Mouse (Mus musculus) heart, embryonic 14.5 days (tissue): Measurements from ENCODE around the gene Ptp4a2. TPM values are rescaled to one million over a fixed set of nuclear protein-coding genes. Genes with fewer than 3 reads are reported as not detected.

Source experiments
- ATAC-seq: fragments of 200-750 bp; cut with Nextera tagmentation; 2 replicates; pipeline ENCODE4 v1.8.0; 2017; ENCODE audit warnings: low read depth, moderate TSS enrichment; ENCODE audit not compliant: insufficient number of reproducible peaks, insufficient read depth, low FRiP score
- H3K27ac ChIP-seq, 2 experiments: fragments of 200-500 bp in 1 of 2; fragments of 300-500 bp in 1 of 2; sonication (generic) in 1 of 2; replicated peaks in 1 of 2; 2 replicates each; pipeline ENCODE4 v1.5.1; 2012 to 2014; ENCODE audit warnings: low read depth in 2 of 2, low read length in 2 of 2, control low read depth in 1 of 2, mild to moderate bottlenecking in 1 of 2, mixed read lengths in 1 of 2; ENCODE audit not compliant: control insufficient read depth in 1 of 2, insufficient read depth in 1 of 2
- H3K27me3 ChIP-seq: fragments of 300-500 bp; sonication (generic); 2 replicates; pipeline ENCODE4 v1.6.1; 2014; ENCODE audit warnings: mild to moderate bottlenecking, low read length, control low read depth; ENCODE audit not compliant: control insufficient read depth, insufficient read depth
- H3K36me3 ChIP-seq: fragments of 300-500 bp; sonication (generic); 2 replicates; pipeline ENCODE4 v1.6.1; 2014; ENCODE audit warnings: mild to moderate bottlenecking, control low read depth, low read length, mixed read lengths; ENCODE audit not compliant: control insufficient read depth, insufficient read depth
- H3K4me1 ChIP-seq, 2 experiments: fragments of 200-500 bp in 1 of 2; fragments of 300-500 bp in 1 of 2; sonication (generic) in 1 of 2; 2 replicates each; pipeline ENCODE4 v1.6.1; 2012 to 2014; ENCODE audit warnings: low read length in 2 of 2, control low read depth in 1 of 2, mixed read lengths in 1 of 2; ENCODE audit not compliant: control insufficient read depth in 2 of 2, insufficient read depth in 2 of 2
- H3K4me2 ChIP-seq: fragments of 300-500 bp; sonication (generic); 2 replicates; pipeline ENCODE4 v1.6.1; 2014; ENCODE audit warnings: mild to moderate bottlenecking, low read length
- H3K4me3 ChIP-seq, 2 experiments: fragments of 200-500 bp in 1 of 2; fragments of 300-500 bp in 1 of 2; sonication (generic) in 1 of 2; 2 replicates each; pipeline ENCODE4 v1.5.1; 2012 to 2014; ENCODE audit warnings: low read length in 2 of 2, mild to moderate bottlenecking in 2 of 2, control low read depth in 1 of 2, low read depth in 1 of 2, moderate library complexity in 1 of 2; ENCODE audit not compliant: control insufficient read depth in 1 of 2, insufficient read depth in 1 of 2
- H3K9ac ChIP-seq: fragments of 300-500 bp; sonication (generic); 2 replicates; pipeline ENCODE4 v1.6.1; 2014; ENCODE audit warnings: mild to moderate bottlenecking, low read length
- H3K9me3 ChIP-seq: fragments of 300-500 bp; sonication (generic); 2 replicates; pipeline ENCODE4 v1.6.1; 2016; ENCODE audit warnings: low read length, control low read depth; ENCODE audit not compliant: control insufficient read depth
- WGBS: fragments of 180-500 bp; shearing (Covaris S2); extraction: QIAGEN DNeasy Blood & Tissue Kit; methylation state at CpG from one replicate; pipeline ENCODE4 v1.1.7; 2014; 5-methylcytosine and 5-hydroxymethylcytosine counted together
- polyA plus RNA-seq: library from polyadenylated mRNA; unstranded; fragments of >200 nt; fragmentation: Nextera tagmentation; extraction: Ambion mirVana; gene quantifications from 2 replicates; pipeline ENCODE4 v1.2.1, GENCODE M21; 2014

The Ptp4a2 gene
- polyA plus RNA-seq, 1 experiment from 2014 or later, result 362 TPM

- ATAC-seq, result no peak
- Histone ChIP-seq H3K27ac (peak overlapping the region in 1 of 2 experiments; percentile 51; a peak in 3 of 4 replicates), H3K27me3 (no peaks in the 10 kb centered on the region), H3K9me3 (no peaks in the 10 kb centered on the region), H3K4me2 (no peak overlapping the region), H3K4me3 (no peak overlapping the region), H3K36me3 (no peaks in the 10 kb centered on the region), H3K9ac (no peak overlapping the region), H3K4me1 (peaks cover 7 to 65% of the 10 kb centered on the region in 2 experiments)
- WGBS, result 74% methylated on average over 8 of the region's 8 CpGs
Observed at GRCm38 (mm10) chr4:129830343-129830944, 19.4 kb downstream of the Ptp4a2 start.

GRCm38 (mm10) chr4:129834581-129834980, 23.6 kb downstream of the Ptp4a2 start:
- H3K9me3 ChIP-seq, result no peaks in the 10 kb centered on the region
- peaks cover 13% of the 10 kb centered on the region; the same call in 1 of the 2 replicates for H3K36me3 ChIP-seq
- H3K27ac ChIP-seq, result peak overlapping the region in 1 of 2 experiments; percentile 5; a peak in 2 of 4 replicates
- no peak overlapping the region for H3K9ac ChIP-seq
- ATAC-seq, result no peak
- peaks cover 3 to 38% of the 10 kb centered on the region in 2 experiments for H3K4me1 ChIP-seq
- H3K4me3 ChIP-seq, result no peak overlapping the region
- WGBS, result 37% methylated on average over 6 of the region's 6 CpGs
- no peaks in the 10 kb centered on the region for H3K27me3 ChIP-seq
- no peak overlapping the region for H3K4me2 ChIP-seq

- H3K9me3 ChIP-seq, result no peaks in the 10 kb centered on the region
- H3K27me3 ChIP-seq, result no peaks in the 10 kb centered on the region
- peaks cover 20% of the 10 kb centered on the region for H3K36me3 ChIP-seq
- H3K9ac ChIP-seq, result no peak overlapping the region
- no peak overlapping the region for H3K4me2 ChIP-seq
- no peak overlapping the region for H3K4me3 ChIP-seq
- ATAC-seq, result no peak
- peaks cover 3 to 31% of the 10 kb centered on the region in 2 experiments for H3K4me1 ChIP-seq
- 0 out of 4 replicates have a peak overlapping the region, but pooled peaks of 1 of the 2 experiments have one; percentile 29 for H3K27ac ChIP-seq
- WGBS, result 85% methylated on average over 7 of the region's 7 CpGs
Observed at GRCm38 (mm10) chr4:129835296-129835695, 24.3 kb downstream of the Ptp4a2 start.

GRCm38 (mm10) chr4:129839866-129840555, 29.0 kb downstream of the Ptp4a2 start:
- no peak overlapping the region for H3K27ac ChIP-seq
- no peak overlapping the region for H3K4me2 ChIP-seq
- H3K4me1 ChIP-seq, result peaks cover 3 to 4% of the 10 kb centered on the region in 2 experiments; a peak in 2 of 4 replicates
- no peak for ATAC-seq
- peaks cover 67% of the 10 kb centered on the region for H3K36me3 ChIP-seq
- no peaks in the 10 kb centered on the region for H3K9me3 ChIP-seq
- H3K9ac ChIP-seq, result no peak overlapping the region
- H3K4me3 ChIP-seq, result no peak overlapping the region
- H3K27me3 ChIP-seq, result no peaks in the 10 kb centered on the region
- WGBS, result 91% methylated on average over 7 of the region's 7 CpGs

GRCm38 (mm10) chr4:129846823-129847222, 35.8 kb downstream of the Ptp4a2 start:
- Histone ChIP-seq H3K27ac (no peak overlapping the region), H3K36me3 (peaks cover 96% of the 10 kb centered on the region), H3K27me3 (no peaks in the 10 kb centered on the region), H3K4me2 (no peak overlapping the region), H3K4me3 (no peak overlapping the region), H3K9ac (no peak overlapping the region), H3K9me3 (no peaks in the 10 kb centered on the region), H3K4me1 (no peaks in the 10 kb centered on the region)
- no peak for ATAC-seq
- WGBS, result 86% methylated on average over 9 of the region's 9 CpGs

GRCm38 (mm10) chr4:129850491-129850890, 39.5 kb downstream of the Ptp4a2 start:
- H3K9ac ChIP-seq, result no peak overlapping the region
- no peak for ATAC-seq
- H3K36me3 ChIP-seq, result peaks cover 70% of the 10 kb centered on the region

GRCm38 (mm10) chr4:129851861-129852260, 40.8 kb downstream of the Ptp4a2 start:
- H3K36me3 ChIP-seq, result peaks cover 57% of the 10 kb centered on the region
- no peak overlapping the region for H3K9ac ChIP-seq
- no peak overlapping the region for H3K4me3 ChIP-seq
- no peak overlapping the region for H3K4me2 ChIP-seq
- WGBS, result 84% methylated on average over 3 of the region's 3 CpGs
- no peaks in the 10 kb centered on the region for H3K27me3 ChIP-seq
- ATAC-seq, result no peak
- H3K27ac ChIP-seq, result no peak overlapping the region
- H3K4me1 ChIP-seq, result peaks cover 10 to 17% of the 10 kb centered on the region in 2 experiments
- H3K9me3 ChIP-seq, result no peaks in the 10 kb centered on the region

More at GRCm38 (mm10) chr4:129850491-129850890, 39.5 kb downstream of the Ptp4a2 start:
- Histone ChIP-seq H3K4me3 (no peak overlapping the region), H3K4me2 (no peak overlapping the region), H3K27ac (no peak overlapping the region), H3K4me1 (peaks cover 10 to 13% of the 10 kb centered on the region in 2 experiments), H3K27me3 (no peaks in the 10 kb centered on the region), H3K9me3 (no peaks in the 10 kb centered on the region)
- 94% methylated on average over 2 of the region's 2 CpGs for WGBS
